Mouse (Mus musculus) kidney, postnatal 14 days (tissue): ENCODE results near the gene Cacna1s.

Source experiments
- DNase-seq: peaks from one replicate; pipeline ENCODE4 v3.0.0; 2022; ENCODE audit warnings: mixed read lengths

The Cacna1s gene

DNA sequence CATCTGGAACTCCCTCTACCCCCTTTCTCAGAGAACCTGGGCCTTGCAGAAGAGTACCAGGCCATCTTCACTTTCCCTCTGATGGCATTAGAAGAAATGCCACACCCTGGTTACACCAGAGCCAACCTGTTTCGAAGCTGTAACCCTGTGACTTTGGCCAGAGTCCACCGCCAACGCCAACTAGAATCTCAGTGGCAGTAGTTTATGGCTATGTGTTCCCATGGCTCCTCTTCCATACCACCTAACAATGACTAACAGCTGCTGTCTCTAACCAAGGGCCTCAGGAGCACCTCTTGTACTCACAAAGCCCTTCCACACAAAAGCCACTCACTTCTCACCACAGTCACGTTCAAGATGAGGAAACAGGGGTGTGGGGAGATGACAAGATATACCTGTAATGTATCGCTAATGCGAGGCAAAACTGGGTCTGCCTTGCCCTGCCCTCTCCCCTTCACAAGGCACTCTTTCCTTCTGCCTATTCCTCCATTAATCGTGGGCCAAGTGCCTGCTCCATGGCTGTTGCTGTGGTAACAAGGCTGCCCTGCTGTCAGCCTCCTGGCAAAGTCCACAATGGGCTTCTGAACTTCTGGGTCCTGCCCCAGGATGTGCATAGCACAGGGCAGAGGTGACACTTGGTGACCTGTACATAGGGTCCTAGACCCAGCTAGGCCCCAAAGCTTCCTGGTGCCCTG is 67.2 kb downstream of the Cacna1s start:
- no peak for DNase-seq

- DNase-seq, result no peak
Measured at GRCm38 (mm10) chr1:136120263-136120603, 67.7 kb downstream of the Cacna1s start.

- no peak for DNase-seq
Measured at GRCm38 (mm10) chr1:136120785-136121184, 68.2 kb downstream of the Cacna1s start.

DNA sequence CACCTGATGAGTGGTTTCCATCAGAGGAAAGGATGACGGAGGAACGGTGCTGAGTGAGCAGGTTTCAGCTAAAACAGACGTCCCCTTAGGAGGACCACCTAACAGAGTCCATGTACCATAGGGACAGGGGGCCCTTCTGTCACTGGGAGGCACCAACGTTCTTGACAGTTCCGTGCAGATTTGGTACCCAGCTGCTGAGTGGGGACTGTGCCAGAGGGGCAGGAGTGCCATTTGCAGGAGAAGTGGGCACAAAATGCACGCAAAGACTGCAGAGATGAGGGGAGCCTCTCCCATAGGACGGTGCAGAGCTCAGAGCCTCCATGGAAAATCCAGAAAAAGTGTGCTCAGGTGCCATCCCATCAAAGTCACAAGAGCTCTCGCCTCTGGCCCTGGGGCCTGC is 69.5 kb downstream of the Cacna1s start:
- DNase-seq, result no peak

GRCm38 (mm10) chr1:136126159-136126765 is 73.7 kb downstream of the Cacna1s start:
- DNase-seq, result no peak

- DNase-seq, result peak; percentile 64
Measured at GRCm38 (mm10) chr1:136126895-136127294, 74.3 kb downstream of the Cacna1s start.

DNA sequence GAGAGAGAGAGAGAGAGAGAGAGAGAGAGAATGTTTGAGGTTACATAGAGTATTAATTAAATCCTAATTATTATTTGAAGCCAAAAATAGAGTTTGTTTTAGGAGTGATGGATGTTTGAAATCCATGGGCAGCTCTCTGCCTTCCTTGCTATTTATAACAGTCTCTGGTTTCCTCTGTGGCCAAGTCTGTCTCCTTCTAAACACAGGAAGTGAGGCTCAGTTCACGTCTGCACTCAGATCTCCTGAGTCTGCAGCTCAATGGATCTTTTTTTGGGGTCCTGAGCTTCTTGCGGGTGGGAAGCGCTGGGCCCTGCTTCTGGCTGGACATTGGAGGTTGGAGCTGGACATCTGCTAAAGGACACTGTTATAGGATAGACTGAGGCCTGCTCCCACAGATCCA is 75.3 kb downstream of the Cacna1s start:
- DNase-seq, result no peak

- no peak for DNase-seq
Measured at GRCm38 (mm10) chr1:136128416-136128815, 75.9 kb downstream of the Cacna1s start.

DNA sequence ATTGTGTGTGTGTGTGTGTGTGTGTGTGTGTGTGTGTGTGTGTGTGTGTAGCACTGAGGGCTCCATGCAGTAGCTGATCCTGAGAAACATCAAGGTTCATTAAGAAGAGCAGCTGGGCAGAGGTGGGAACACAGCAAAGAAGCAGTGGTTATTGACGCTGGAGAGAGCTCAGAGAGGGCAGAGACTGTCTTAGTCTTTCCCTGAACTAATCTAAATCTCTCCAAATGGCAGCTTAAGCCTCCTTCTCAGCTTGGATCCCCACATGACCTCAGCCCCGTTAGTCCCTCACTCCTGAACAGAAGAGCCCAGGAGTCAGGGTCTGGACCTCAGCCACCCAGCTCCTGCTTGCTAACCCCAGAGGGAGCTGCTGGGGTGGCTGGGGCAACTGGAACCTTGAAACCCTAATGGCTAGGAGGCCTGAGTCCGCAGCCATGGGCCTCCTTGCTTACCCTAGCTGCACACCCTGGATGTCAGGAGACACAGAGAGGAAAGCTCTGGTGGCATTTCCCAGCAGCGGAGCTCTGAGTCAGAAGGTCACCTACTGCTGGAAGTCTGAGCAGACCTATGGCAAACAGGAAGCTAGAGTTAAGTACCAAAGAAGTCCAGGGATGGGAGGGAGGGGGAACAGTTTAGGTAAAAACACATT is 76.5 kb downstream of the Cacna1s start:
- no peak for DNase-seq

DNA sequence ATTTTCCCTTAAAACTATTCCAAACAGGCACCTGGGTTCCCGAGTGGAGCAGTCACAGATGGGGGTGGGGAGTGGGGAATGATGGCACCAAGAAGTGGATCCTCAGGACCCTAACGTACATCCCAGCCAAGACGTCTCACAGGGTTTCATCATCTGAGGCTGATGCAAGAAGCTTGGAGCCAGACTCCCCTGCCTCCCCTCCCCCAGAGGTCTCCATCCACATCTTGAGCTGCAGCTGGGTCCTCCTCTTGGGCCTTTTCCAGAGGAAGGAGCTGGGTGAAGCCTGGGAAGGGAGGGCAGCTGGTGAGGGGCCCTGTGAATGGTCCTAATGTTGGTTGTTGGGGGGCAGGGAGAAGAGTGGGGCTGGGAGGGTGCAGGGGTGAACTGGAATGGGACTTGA is 77.6 kb downstream of the Cacna1s start:
- no peak for DNase-seq

GRCm38 (mm10) chr1:136130951-136131558 is 78.5 kb downstream of the Cacna1s start, which contains the start of gene Kif21b:
Gene Kif21b (plus strand): TSS chr1:136131389.
- peak; percentile 91 for DNase-seq

DNA sequence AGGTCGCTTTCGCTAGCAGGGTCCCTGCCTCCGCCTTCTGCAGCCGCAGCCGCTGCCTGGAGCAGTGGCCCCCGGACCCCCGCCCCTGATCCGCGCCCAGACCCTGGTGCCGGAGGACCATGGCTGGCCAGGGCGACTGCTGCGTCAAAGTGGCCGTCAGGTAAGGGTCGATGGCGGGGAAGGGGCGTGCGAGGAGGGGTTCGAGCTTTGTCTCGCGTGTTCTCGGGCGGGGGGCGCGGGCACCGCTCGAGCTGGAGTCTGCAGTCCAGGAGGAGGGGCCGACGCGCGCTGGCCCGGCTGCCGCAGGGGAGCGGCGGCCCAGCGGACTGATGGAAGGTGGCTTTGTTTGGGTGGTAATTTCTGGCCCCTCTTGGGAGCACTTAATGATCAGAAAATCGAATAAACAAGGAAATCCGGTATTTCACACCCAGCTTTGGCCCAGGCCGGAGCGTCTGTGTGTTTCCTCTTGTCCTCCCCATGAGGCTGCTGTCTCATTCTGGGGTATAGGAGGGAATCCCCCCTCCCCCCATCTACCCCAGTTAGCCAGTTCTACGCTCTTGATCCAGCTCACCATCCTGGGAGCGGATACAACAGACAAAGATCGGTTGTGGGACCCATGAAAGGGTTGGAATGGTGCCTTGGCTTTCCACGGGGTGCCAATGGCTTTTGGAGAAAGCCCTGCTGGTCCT is 79.2 kb downstream of the Cacna1s start:
- no peak for DNase-seq

DNA sequence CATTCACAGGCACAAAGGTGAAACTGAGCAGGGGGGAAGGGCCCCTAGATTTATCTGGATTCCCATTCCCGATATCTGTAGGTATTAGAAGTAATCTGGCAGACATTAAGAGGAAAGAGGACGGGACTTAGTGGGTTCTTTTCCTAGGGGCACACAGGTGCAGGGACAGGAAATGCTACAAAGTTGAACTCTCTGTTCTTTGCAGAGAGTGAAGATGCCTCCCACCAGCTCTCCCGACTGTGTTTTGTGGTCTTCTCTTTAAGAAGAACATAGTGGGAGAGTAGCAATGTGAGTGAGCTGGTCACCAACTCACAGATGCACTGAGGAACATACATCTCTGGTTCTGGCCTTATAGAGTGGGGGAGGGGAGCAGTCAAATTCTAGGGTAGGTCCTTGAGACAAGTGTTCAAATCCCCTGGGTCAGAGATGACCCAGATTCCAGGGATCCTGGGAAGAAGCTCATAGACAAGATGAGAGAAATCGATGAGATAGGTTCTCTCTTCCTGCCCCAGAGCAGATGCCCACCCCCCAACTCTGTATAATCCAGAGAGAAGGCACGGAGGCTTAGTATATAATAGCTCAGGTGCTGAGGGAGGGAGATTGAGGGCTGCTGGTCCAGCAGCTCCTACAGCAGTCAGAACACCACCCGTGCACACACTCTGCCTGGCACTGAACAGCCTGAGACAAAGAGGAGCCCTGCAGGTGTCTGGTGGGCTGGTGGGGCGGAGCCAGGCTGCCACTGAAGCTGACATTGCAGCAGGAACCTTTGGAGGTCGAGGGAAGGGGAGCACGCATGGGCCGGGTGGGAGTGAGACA is 80.0 kb downstream of the Cacna1s start:
- no peak for DNase-seq

GRCm38 (mm10) chr1:136133570-136134240 is 81.2 kb downstream of the Cacna1s start:
- DNase-seq, result peak; percentile 33

DNA sequence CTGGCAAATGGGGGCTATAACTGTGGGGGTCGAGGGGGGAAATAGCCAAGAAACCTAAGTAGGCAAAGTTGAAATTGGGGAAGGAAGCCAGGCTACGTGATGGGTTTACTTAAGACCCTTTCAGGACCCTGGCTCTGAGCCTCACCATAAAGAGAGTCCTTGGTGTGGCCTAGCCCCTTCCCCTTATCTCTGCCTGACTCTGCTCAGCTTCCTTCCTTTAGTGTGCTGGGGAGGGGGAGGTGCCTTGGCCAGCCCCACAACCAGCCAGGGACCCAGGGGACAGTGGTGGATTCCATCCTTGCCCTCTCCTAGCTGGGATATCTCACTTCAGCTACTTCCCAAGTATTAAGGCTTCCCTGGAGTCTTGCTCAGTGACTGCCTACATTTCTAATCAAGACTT is 82.0 kb downstream of the Cacna1s start:
- DNase-seq, result no peak

DNA sequence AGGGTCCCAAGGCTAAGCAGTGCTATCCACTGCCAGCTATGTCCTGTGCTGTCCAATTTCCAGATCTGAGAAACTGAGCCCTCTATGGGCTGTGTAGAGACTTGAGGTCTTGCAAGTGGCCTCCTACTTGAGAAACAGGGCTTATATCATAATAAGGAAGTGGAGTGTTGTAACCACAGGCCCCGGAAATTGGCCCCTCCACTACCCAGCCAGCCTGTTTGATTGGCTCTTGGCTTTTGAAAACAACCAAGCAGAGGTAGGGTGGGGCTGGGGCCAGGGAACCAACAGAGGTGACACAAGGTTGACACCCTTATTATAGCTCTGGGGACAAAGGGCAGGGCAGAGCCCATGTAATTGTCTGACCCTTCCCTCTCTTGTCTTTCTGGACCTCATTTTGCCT is 82.5 kb downstream of the Cacna1s start:
- no peak for DNase-seq

DNA sequence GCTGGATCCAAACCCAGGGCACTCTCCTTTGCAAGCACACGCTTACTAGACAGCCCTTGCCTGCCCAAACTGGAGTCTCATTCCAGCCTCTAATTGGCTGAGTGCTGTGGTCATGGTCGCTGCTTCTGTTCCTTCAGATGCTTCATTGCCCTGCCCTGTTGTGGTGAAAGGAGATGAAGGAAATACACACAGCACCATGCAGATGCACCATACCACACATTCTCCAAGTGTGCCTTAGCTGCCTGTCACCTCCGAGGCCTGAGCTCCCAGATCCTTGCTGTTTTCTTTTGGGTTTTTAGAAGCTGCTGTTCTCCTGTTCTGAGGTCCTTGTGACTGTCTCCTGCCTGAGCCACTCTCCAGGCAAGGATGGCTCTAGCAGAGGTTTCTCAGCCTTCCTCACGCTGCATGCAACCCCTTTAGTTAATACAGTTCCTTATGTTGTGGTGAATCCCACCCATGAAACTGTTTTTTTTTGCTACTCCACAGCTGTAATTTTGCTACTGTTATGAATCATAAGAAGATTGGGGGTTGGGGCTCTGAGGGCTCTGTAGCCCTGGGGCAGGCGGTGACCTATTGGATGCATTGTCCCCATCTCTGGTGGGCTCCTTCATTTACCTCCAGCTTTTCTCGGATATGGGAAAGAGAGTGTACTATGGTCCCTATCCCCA is 83.4 kb downstream of the Cacna1s start:
- no peak for DNase-seq

- DNase-seq, result no peak
Measured at GRCm38 (mm10) chr1:136136547-136136946, 84.0 kb downstream of the Cacna1s start.

DNA sequence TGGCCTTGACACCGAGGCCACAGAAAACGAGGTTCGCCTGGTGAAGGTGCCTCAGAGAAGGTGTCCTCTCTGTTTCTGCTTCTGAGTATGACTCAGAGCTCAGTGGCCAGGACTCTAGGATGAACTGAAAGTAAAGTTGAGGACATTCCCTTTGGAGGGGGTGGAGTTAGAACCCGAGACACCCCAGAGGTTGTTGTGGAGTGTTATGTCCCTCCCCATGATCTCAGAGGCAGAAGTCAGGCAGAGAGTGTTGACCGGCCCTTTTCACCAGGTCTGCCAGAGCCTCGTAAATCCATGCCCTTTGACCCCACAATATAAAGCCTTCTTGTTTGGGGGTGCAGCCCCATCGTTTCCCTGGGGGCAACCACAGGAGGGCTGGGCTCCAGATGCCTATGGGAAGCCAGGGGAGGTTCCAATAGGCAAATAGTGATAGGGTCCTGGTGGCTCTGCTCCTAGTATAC is 84.6 kb downstream of the Cacna1s start:
- no peak for DNase-seq

DNA sequence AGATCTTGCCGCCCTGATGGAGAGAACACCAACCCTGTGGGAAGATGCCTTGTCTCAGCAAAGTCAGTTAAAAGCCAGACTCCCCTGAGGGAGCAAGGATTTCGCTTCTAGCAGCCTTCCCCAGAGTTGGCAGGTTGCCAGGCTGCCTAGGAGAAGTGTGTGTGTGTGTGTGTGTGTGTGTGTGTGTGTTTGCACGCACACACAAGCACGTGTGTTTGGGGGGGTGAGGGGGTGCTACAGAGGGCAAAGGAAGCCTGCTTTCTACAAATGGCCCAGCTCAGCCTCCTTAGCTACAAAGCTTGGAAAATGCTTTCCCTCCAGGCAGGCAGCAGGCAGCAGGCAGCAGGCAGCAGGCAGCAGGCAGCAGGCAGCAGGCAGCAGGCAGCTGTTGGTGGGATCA is 85.0 kb downstream of the Cacna1s start:
- DNase-seq, result peak; percentile 68

- no peak for DNase-seq
Measured at GRCm38 (mm10) chr1:136138191-136138830, 85.8 kb downstream of the Cacna1s start.
